Comparison of ENCODE assay signal across 8 mouse cellular contexts in the genomic region with DNA sequence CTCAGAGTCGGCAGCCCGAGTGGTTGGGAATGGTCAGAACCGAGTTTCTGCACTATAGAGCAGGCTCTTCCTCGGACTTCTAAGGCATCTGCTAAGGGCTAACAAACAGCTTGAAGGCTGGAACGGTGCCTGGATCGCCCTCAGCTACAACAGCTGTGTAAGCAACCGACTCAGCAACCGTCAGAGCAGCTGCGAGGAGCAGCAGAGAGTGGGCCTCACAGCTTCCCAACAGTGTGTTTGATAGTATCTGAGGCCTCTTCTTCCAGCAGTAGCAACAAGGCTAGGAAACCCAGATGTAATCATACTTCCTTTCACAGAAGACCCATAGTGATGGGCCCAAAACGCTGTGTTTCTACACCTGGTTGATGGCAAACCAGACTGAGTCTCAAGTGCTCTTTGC. TPM values are rescaled to one million over a fixed set of nuclear protein-coding genes. Genes with fewer than 3 reads are reported as not detected.
DNase-seq lines count a peak whose midpoint lies in the region; ATAC-seq and TF ChIP-seq lines count a peak whose summit lies in the region.

No protein-coding gene starts in this region.

- WGBS in midbrain, postnatal 0 days = 59% methylated on average over 10 of the region's 10 CpGs
- WGBS in midbrain, embryonic 16.5 days = 68% methylated on average over 10 of the region's 10 CpGs
- WGBS in embryonic facial prominence, embryonic 14.5 days = 21% methylated on average over 10 of the region's 10 CpGs

- TF ChIP-seq CTCF in midbrain, postnatal 0 days (IDR thresholded peaks at IDR 0.05) = no peak

- H3K4me1 ChIP-seq in midbrain, postnatal 0 days (ENCODE audit: insufficient read depth, low read length) = no peaks in the 10 kb centered on the region
- no peaks in the 10 kb centered on the region for H3K4me1 ChIP-seq in midbrain, embryonic 16.5 days (ENCODE audit: control insufficient read depth, insufficient read depth, low read length)
- no peaks in the 10 kb centered on the region; the same call in 1 of the 2 replicates for H3K4me1 ChIP-seq in embryonic facial prominence, embryonic 14.5 days (ENCODE audit: control insufficient read depth, insufficient read depth, low read length)

- no peak overlapping the region for H3K4me2 ChIP-seq in midbrain, postnatal 0 days (ENCODE audit: low read depth, low read length, poor library complexity, severe bottlenecking)
- H3K4me2 ChIP-seq in midbrain, embryonic 16.5 days (ENCODE audit: low read length) = no peak overlapping the region
- no peak overlapping the region for H3K4me2 ChIP-seq in embryonic facial prominence, embryonic 14.5 days (ENCODE audit: low read depth, low read length)

- H3K9me3 ChIP-seq in midbrain, postnatal 0 days (ENCODE audit: low read length) = no peaks in the 10 kb centered on the region
- no peaks in the 10 kb centered on the region for H3K9me3 ChIP-seq in midbrain, embryonic 16.5 days (replicated peaks; ENCODE audit: control insufficient read depth, low read length, poor library complexity, severe bottlenecking)
- H3K9me3 ChIP-seq in embryonic facial prominence, embryonic 14.5 days (ENCODE audit: control insufficient read depth, low read length) = no peaks in the 10 kb centered on the region

- no peak overlapping the region for H3K9ac ChIP-seq in midbrain, postnatal 0 days (replicated peaks; ENCODE audit: low read length, poor library complexity, severe bottlenecking)
- no peak overlapping the region for H3K9ac ChIP-seq in midbrain, embryonic 16.5 days (ENCODE audit: low read depth, low read length)
- no peak overlapping the region for H3K9ac ChIP-seq in embryonic facial prominence, embryonic 14.5 days (ENCODE audit: low read depth, low read length)

- no peak for ATAC-seq in midbrain, postnatal 0 days (ENCODE audit: low FRiP score)
- ATAC-seq in midbrain, embryonic 16.5 days = no peak
- peak; percentile 94 for ATAC-seq in embryonic facial prominence, embryonic 14.5 days (ENCODE audit: low read depth)
- peak; percentile 55 for ATAC-seq in megakaryocyte progenitor cell, adult 5-6 weeks (replicated peaks; ENCODE audit: poor library complexity)

- no peak overlapping the region for H3K27ac ChIP-seq in midbrain, postnatal 0 days (ENCODE audit: low read depth, low read length)
- H3K27ac ChIP-seq in midbrain, embryonic 16.5 days (ENCODE audit: low read length) = no peak overlapping the region
- no peak overlapping the region; the same call in 1 of the 2 replicates for H3K27ac ChIP-seq in embryonic facial prominence, embryonic 14.5 days (replicated peaks; ENCODE audit: low read depth, low read length)

- intact Hi-C loops in heart, postnatal 36 days (cut with DNase I) = no loop called here

- peak; percentile 86 for DNase-seq in midbrain, postnatal 0 days (ENCODE audit: low spot score)
- DNase-seq in embryonic facial prominence, embryonic 14.5 days (ENCODE audit: low spot score) = peak; percentile 92
- peak; percentile 61 to 64 for DNase-seq in heart, postnatal 36 days
- peak; percentile 71 for DNase-seq in layer of hippocampus, adult 9-11 months
- peak; percentile 92 for DNase-seq in thymus, postnatal 0 days (ENCODE audit: low spot score)
- no peak for DNase-seq in spleen, adult 12 weeks (ENCODE audit: low spot score)

- H3K36me3 ChIP-seq in midbrain, postnatal 0 days (ENCODE audit: insufficient read depth, low read length) = no peaks in the 10 kb centered on the region
- H3K36me3 ChIP-seq in midbrain, embryonic 16.5 days (ENCODE audit: control insufficient read depth, insufficient read depth, low read length) = no peaks in the 10 kb centered on the region
- H3K36me3 ChIP-seq in embryonic facial prominence, embryonic 14.5 days (ENCODE audit: control insufficient read depth, insufficient read depth, low read length) = no peaks in the 10 kb centered on the region

- H3K4me3 ChIP-seq in midbrain, postnatal 0 days (ENCODE audit: low read depth, low read length) = no peak overlapping the region
- no peak overlapping the region for H3K4me3 ChIP-seq in midbrain, embryonic 16.5 days (ENCODE audit: low read depth, low read length)
- H3K4me3 ChIP-seq in embryonic facial prominence, embryonic 14.5 days (ENCODE audit: low read depth, low read length) = no peak overlapping the region

- H3K27me3 ChIP-seq in midbrain, postnatal 0 days (ENCODE audit: insufficient read depth, low read length) = no peaks in the 10 kb centered on the region
- no peaks in the 10 kb centered on the region; the same call in 1 of the 2 replicates for H3K27me3 ChIP-seq in midbrain, embryonic 16.5 days (ENCODE audit: control insufficient read depth, insufficient read depth, low read depth, low read length)
- peaks cover 4% of the 10 kb centered on the region; the same call in 1 of the 2 replicates for H3K27me3 ChIP-seq in embryonic facial prominence, embryonic 14.5 days (replicated peaks; ENCODE audit: control insufficient read depth, insufficient read depth, low read length)

RNA-seq across cellular contexts. Expression of a gene that starts 33.5 kb away (rescaled TPM):
- 35.0 and 36.3 TPM in 2 replicates for total RNA-seq in midbrain, postnatal 0 days (2014; rRNA removed)
- polyA plus RNA-seq in midbrain, postnatal 0 days (2015; fragmentation: Nextera tagmentation; extraction: Ambion mirVana) = 19.0 and 19.9 TPM in 2 replicates
- 24.6 and 28.2 TPM in 2 replicates for polyA plus RNA-seq in midbrain, embryonic 16.5 days (2015; fragmentation: Nextera tagmentation; extraction: Ambion mirVana)
- polyA plus RNA-seq in embryonic facial prominence, embryonic 14.5 days (2014; fragmentation: Nextera tagmentation; extraction: Ambion mirVana) = 57.3 and 59.5 TPM in 2 replicates
- 10 to 100 TPM; 20.6 to 23.0 TPM for total RNA-seq in heart, postnatal 36 days (2021)
- total RNA-seq in megakaryocyte progenitor cell, adult 5-6 weeks (2015) = 23.0 and 26.2 TPM in 2 replicates
- 22.7 and 25.4 TPM in 2 replicates for total RNA-seq in megakaryocyte progenitor cell, adult 5-6 weeks (2017)
- 97.9 and 104 TPM in 2 replicates for polyA plus RNA-seq in thymus, postnatal 0 days (2015; fragmentation: Nextera tagmentation; extraction: Ambion mirVana)

Comparison
In these comparisons a context has a peak if more than half of its experiments do, and no peak if none do; other contexts are left out.
1. ATAC-seq: peak in embryonic facial prominence, embryonic 14.5 days (single experiment) and megakaryocyte progenitor cell, adult 5-6 weeks (single experiment); none in midbrain, postnatal 0 days (single experiment) and midbrain, embryonic 16.5 days (single experiment).